Mouse (Mus musculus) hindbrain, postnatal 0 days (tissue): ENCODE measurements around the gene Nudt15. TPM values are rescaled to one million over a fixed set of nuclear protein-coding genes. Genes with fewer than 3 reads are reported as not detected.

Experiments used
- ATAC-seq: fragments of 200-750 bp; cut with Nextera tagmentation; 2 replicates; pipeline ENCODE4 v1.8.0; 2017; ENCODE audit warnings: mild to moderate bottlenecking, moderate TSS enrichment, moderate library complexity
- DNase-seq: peaks from one replicate; pipeline ENCODE4 v3.0.0-alpha.2; 2015; ENCODE audit warnings: low spot score
- H3K27ac ChIP-seq: fragments of 300-500 bp; sonication (generic); 2 replicates; pipeline ENCODE4 v1.5.1; 2014; ENCODE audit warnings: mild to moderate bottlenecking
- H3K27me3 ChIP-seq: fragments of 300-500 bp; sonication (generic); 2 replicates; pipeline ENCODE4 v1.6.1; 2014; ENCODE audit warnings: low read length, mixed read lengths; ENCODE audit not compliant: insufficient read depth
- H3K36me3 ChIP-seq: fragments of 300-500 bp; sonication (generic); 2 replicates; pipeline ENCODE4 v1.6.1; 2014; ENCODE audit warnings: low read length, mixed read lengths; ENCODE audit not compliant: insufficient read depth
- H3K4me1 ChIP-seq: fragments of 300-500 bp; sonication (generic); 2 replicates; pipeline ENCODE4 v1.6.1; 2014; ENCODE audit warnings: antibody characterized with exemption, low read length, mixed read lengths; ENCODE audit not compliant: insufficient read depth
- H3K4me2 ChIP-seq: fragments of 300-500 bp; sonication (generic); 2 replicates; pipeline ENCODE4 v1.6.1; 2014; ENCODE audit warnings: low read depth, mild to moderate bottlenecking, low read length, moderate library complexity, mixed read lengths
- H3K4me3 ChIP-seq: fragments of 300-500 bp; sonication (generic); 2 replicates; pipeline ENCODE4 v1.5.1; 2014; ENCODE audit warnings: low read length
- H3K9ac ChIP-seq: fragments of 300-500 bp; sonication (generic); replicated peaks from 2 replicates; pipeline ENCODE4 v1.6.1; 2014; ENCODE audit warnings: mild to moderate bottlenecking, low read length, moderate library complexity, mixed read lengths
- H3K9me3 ChIP-seq: fragments of 300-500 bp; sonication (generic); 2 replicates; pipeline ENCODE4 v1.6.1; 2016; ENCODE audit warnings: low read length, mixed read lengths
- CTCF ChIP-seq: IDR thresholded peaks from 2 replicates; pipeline ENCODE4 v1.5.1; 2016; ENCODE audit warnings: antibody characterized with exemption, control low read depth, low read depth
- WGBS: fragments of 180-500 bp; shearing (Covaris S2); extraction: QIAGEN DNeasy Blood & Tissue Kit; methylation state at CpG from one replicate; pipeline ENCODE4 v1.1.7; 2014; 5-methylcytosine and 5-hydroxymethylcytosine counted together
- polyA plus RNA-seq: library from polyadenylated mRNA; unstranded; fragments of >200 nt; fragmentation: Nextera tagmentation; extraction: Ambion mirVana; gene quantifications from 2 replicates; pipeline ENCODE4 v1.2.1, GENCODE M21; 2015
- total RNA-seq: library from RNA; depleted of rRNA; stranded (reverse); fragments of >200 nt; gene quantifications from 2 replicates; pipeline ENCODE4 v1.2.3, GENCODE M21; 2014

Gene Nudt15
- total and polyA plus RNA-seq, 2 experiments from 2014 or later, result 6.3 to 10.3 TPM

GRCm38 (mm10) chr14:73508630-73509395 lies 39.2 kb downstream of the Nudt15 start:
- H3K4me1 ChIP-seq, result peaks cover 7% of the 10 kb centered on the region
- no peaks in the 10 kb centered on the region for H3K9me3 ChIP-seq
- H3K36me3 ChIP-seq, result peaks cover 6% of the 10 kb centered on the region; the same call in 1 of the 2 replicates
- ATAC-seq (no peak), DNase-seq (no peak)
- H3K9ac ChIP-seq, result no peak overlapping the region
- no peaks in the 10 kb centered on the region for H3K27me3 ChIP-seq
- H3K27ac ChIP-seq, result no peak overlapping the region
- WGBS, result 97% methylated on average over 6 of the region's 6 CpGs
- H3K4me3 ChIP-seq, result no peak overlapping the region
- TF ChIP-seq CTCF, result no peak
- no peak overlapping the region for H3K4me2 ChIP-seq

GRCm38 (mm10) chr14:73507702-73508376 lies 40.2 kb downstream of the Nudt15 start:
- ATAC-seq (no peak), DNase-seq (no peak)
- Histone ChIP-seq H3K4me1 (peaks cover 7% of the 10 kb centered on the region), H3K4me3 (no peak overlapping the region), H3K9me3 (no peaks in the 10 kb centered on the region), H3K4me2 (no peak overlapping the region), H3K36me3 (peaks cover 6% of the 10 kb centered on the region; the same call in 1 of the 2 replicates), H3K27me3 (no peaks in the 10 kb centered on the region), H3K27ac (no peak overlapping the region), H3K9ac (no peak overlapping the region)
- 73% methylated on average over 11 of the region's 11 CpGs for WGBS
- no peak for TF ChIP-seq CTCF

- Histone ChIP-seq H3K9me3 (no peaks in the 10 kb centered on the region), H3K27me3 (no peaks in the 10 kb centered on the region), H3K36me3 (peaks cover 6% of the 10 kb centered on the region; the same call in 1 of the 2 replicates), H3K4me1 (peaks cover 8% of the 10 kb centered on the region), H3K27ac (no peak overlapping the region), H3K4me2 (no peak overlapping the region), H3K9ac (no peak overlapping the region), H3K4me3 (no peak overlapping the region)
- TF ChIP-seq CTCF, result no peak
- ATAC-seq (no peak), DNase-seq (no peak)
- 90% methylated on average over 15 of the region's 15 CpGs for WGBS
Measured at GRCm38 (mm10) chr14:73507200-73507599, 40.8 kb downstream of the Nudt15 start.

GRCm38 (mm10) chr14:73506283-73506682 lies 41.8 kb downstream of the Nudt15 start:
- no peaks in the 10 kb centered on the region for H3K27me3 ChIP-seq
- 53% methylated on average over 8 of the region's 8 CpGs for WGBS
- no peak for TF ChIP-seq CTCF

GRCm38 (mm10) chr14:73503237-73503933 lies 44.7 kb downstream of the Nudt15 start:
- peak; percentile 84 for ATAC-seq
- TF ChIP-seq CTCF, result no peak
- H3K27me3 ChIP-seq, result no peaks in the 10 kb centered on the region
- no peak overlapping the region for H3K9ac ChIP-seq
- peak overlapping the region; percentile 85 for H3K27ac ChIP-seq
- peak overlapping the region; percentile 11; the same call in 1 of the 2 replicates for H3K4me2 ChIP-seq
- H3K4me1 ChIP-seq, result peaks cover 10% of the 10 kb centered on the region
- H3K9me3 ChIP-seq, result no peaks in the 10 kb centered on the region
- H3K36me3 ChIP-seq, result no peaks in the 10 kb centered on the region
- DNase-seq, result peak; percentile 38
- WGBS, result 38% methylated on average over 13 of the region's 13 CpGs
- no peak overlapping the region for H3K4me3 ChIP-seq

More at GRCm38 (mm10) chr14:73506283-73506682, 41.8 kb downstream of the Nudt15 start:
- Histone ChIP-seq H3K9me3 (no peaks in the 10 kb centered on the region), H3K4me1 (peaks cover 17% of the 10 kb centered on the region), H3K4me2 (no peak overlapping the region), H3K9ac (no peak overlapping the region), H3K27ac (no peak overlapping the region), H3K36me3 (no peaks in the 10 kb centered on the region), H3K4me3 (no peak overlapping the region)
- ATAC-seq, result no peak
- DNase-seq, result no peak

- DNase-seq, result peak; percentile 85
- H3K27ac ChIP-seq, result peak overlapping the region; percentile 85
- H3K9ac ChIP-seq, result no peak overlapping the region
- TF ChIP-seq CTCF, result no peak
- no peaks in the 10 kb centered on the region for H3K9me3 ChIP-seq
- peak; percentile 87 for ATAC-seq
- no peaks in the 10 kb centered on the region for H3K36me3 ChIP-seq
- peaks cover 10% of the 10 kb centered on the region for H3K4me1 ChIP-seq
- H3K27me3 ChIP-seq, result no peaks in the 10 kb centered on the region
- H3K4me2 ChIP-seq, result peak overlapping the region; percentile 11
- WGBS, result 26% methylated on average over 7 of the region's 7 CpGs
- no peak overlapping the region for H3K4me3 ChIP-seq
Measured at GRCm38 (mm10) chr14:73502591-73503184, 45.4 kb downstream of the Nudt15 start.
